Mouse (Mus musculus) CH12.LX (cell line): ENCODE measurements at regions not wholly inside any gene's neighbourhood (a gene's known extent, or its start where the extent isn't known, plus 50 kb on each side); places are given as distances from the start of the nearest gene placed in this dataset.

Source experiments
- DNase-seq: peaks from one replicate; pipeline ENCODE4 v3.0.0-alpha.2; 2013; ENCODE audit errors: extremely low read depth
- H3K27ac ChIP-seq: 2 replicates; pipeline ENCODE4 v1.5.1; 2012; ENCODE audit warnings: low read depth, mild to moderate bottlenecking, control low read depth, moderate library complexity; ENCODE audit not compliant: insufficient read depth
- H3K27me3 ChIP-seq: replicated peaks from 2 replicates; pipeline ENCODE3; 2012; ENCODE audit warnings: inconsistent platforms
- H3K36me3 ChIP-seq, 2 experiments: replicated peaks in 1 of 2; 2 replicates each; pipeline versions ENCODE3 to v1.6.1; 2012; ENCODE audit warnings: inconsistent platforms in 1 of 2, low read length in 1 of 2, mild to moderate bottlenecking in 1 of 2, mixed read lengths in 1 of 2, moderate library complexity in 1 of 2; ENCODE audit not compliant: control insufficient read depth in 1 of 2, insufficient read depth in 1 of 2
- H3K4me1 ChIP-seq, 2 experiments: 2 replicates each; pipeline ENCODE4 v1.6.1; 2012; ENCODE audit warnings: inconsistent platforms in 1 of 2, moderate library complexity in 1 of 2; ENCODE audit not compliant: insufficient read depth in 2 of 2, control insufficient read depth in 1 of 2
- H3K4me2 ChIP-seq: 2 replicates; pipeline ENCODE4 v1.6.1; 2012; ENCODE audit warnings: low read depth, mild to moderate bottlenecking, control low read depth; ENCODE audit not compliant: poor library complexity, insufficient read depth, severe bottlenecking
- H3K4me3 ChIP-seq, 3 experiments: fragments of 150-350 bp in 1 of 3; sonication (generic) in 1 of 3; replicated peaks in 1 of 3; 2 replicates each; pipeline versions ENCODE3 to v1.5.1; 2011 to 2012; ENCODE audit warnings: low read depth in 2 of 3, low read length in 2 of 3, mild to moderate bottlenecking in 2 of 3, moderate library complexity in 2 of 3, control low read depth in 1 of 3, improper control_type of control experiment in 1 of 3, inconsistent platforms in 1 of 3, mixed read lengths in 1 of 3; ENCODE audit not compliant: poor library complexity in 1 of 3
- H3K79me2 ChIP-seq: replicated peaks from 2 replicates; pipeline ENCODE4 v1.6.1; 2012; ENCODE audit warnings: mild to moderate bottlenecking, moderate library complexity; ENCODE audit not compliant: control insufficient read depth, poor library complexity, insufficient read depth, severe bottlenecking; ENCODE audit errors: extremely low read depth
- H3K9ac ChIP-seq: 2 replicates; pipeline ENCODE4 v1.6.1; 2012; ENCODE audit warnings: low read depth, mild to moderate bottlenecking, control low read depth, moderate library complexity; ENCODE audit not compliant: insufficient read depth
- H3K9me3 ChIP-seq: replicated peaks from 2 replicates; pipeline ENCODE3; 2012; ENCODE audit warnings: low read length, inconsistent platforms, mixed read lengths
- CHD2 ChIP-seq: IDR thresholded peaks from 2 replicates; pipeline ENCODE4 v1.6.1; 2011; ENCODE audit warnings: low read length, improper control_type of control experiment
- E2F4 ChIP-seq: IDR thresholded peaks from 2 replicates; pipeline ENCODE4 v1.6.1; 2011; ENCODE audit warnings: low read depth, low read length, improper control_type of control experiment; ENCODE audit not compliant: insufficient replicate concordance
- EP300 ChIP-seq: IDR thresholded peaks from 2 replicates; pipeline ENCODE4 v1.6.1; 2011; ENCODE audit warnings: low read length, improper control_type of control experiment
- GABPA ChIP-seq: IDR thresholded peaks from 2 replicates; pipeline ENCODE4 v1.6.1; 2012; ENCODE audit warnings: low read depth, low read length, improper control_type of control experiment, inconsistent platforms; ENCODE audit not compliant: insufficient replicate concordance
- HCFC1 ChIP-seq: IDR thresholded peaks from 2 replicates; pipeline ENCODE4 v1.6.1; 2012; ENCODE audit warnings: low read depth, mild to moderate bottlenecking, inconsistent platforms, low read length, improper control_type of control experiment
- JUND ChIP-seq: conservative IDR thresholded peaks from 2 replicates; pipeline ENCODE4 v1.6.1; 2011; ENCODE audit warnings: low read depth, low read length, improper control_type of control experiment
- MAFK ChIP-seq: IDR thresholded peaks from 2 replicates; pipeline ENCODE4 v1.6.1; 2011; ENCODE audit warnings: low read length, improper control_type of control experiment; ENCODE audit not compliant: insufficient replicate concordance
- MEF2A ChIP-seq: IDR thresholded peaks from 2 replicates; pipeline ENCODE4 v1.6.1; 2014; ENCODE audit warnings: low read depth, mild to moderate bottlenecking, inconsistent platforms, low read length, improper control_type of control experiment, borderline replicate concordance
- MXI1 ChIP-seq: IDR thresholded peaks from 2 replicates; pipeline ENCODE4 v1.6.1; 2011; ENCODE audit warnings: mild to moderate bottlenecking, low read depth, low read length, improper control_type of control experiment
- MYC ChIP-seq: IDR thresholded peaks from 2 replicates; pipeline ENCODE4 v1.6.1; 2011; ENCODE audit warnings: low read depth, mild to moderate bottlenecking, improper control_type of control experiment, low read length
- RCOR1 ChIP-seq: conservative IDR thresholded peaks from 2 replicates; pipeline ENCODE4 v1.6.1; 2012; ENCODE audit warnings: low read depth, mild to moderate bottlenecking, inconsistent platforms, low read length, improper control_type of control experiment
- SIN3A ChIP-seq: IDR thresholded peaks from 2 replicates; pipeline ENCODE4 v1.6.1; 2012; ENCODE audit warnings: low read length, improper control_type of control experiment, inconsistent platforms
- TBP ChIP-seq: conservative IDR thresholded peaks from 2 replicates; pipeline ENCODE4 v1.6.1; 2011; ENCODE audit warnings: low read depth, low read length, improper control_type of control experiment
- USF2 ChIP-seq: conservative IDR thresholded peaks from 2 replicates; pipeline ENCODE4 v1.6.1; 2011; ENCODE audit warnings: low read depth, low read length, improper control_type of control experiment
- ZNF384 ChIP-seq: IDR thresholded peaks from 2 replicates; pipeline ENCODE4 v1.6.1; 2012; ENCODE audit warnings: low read depth, low read length, improper control_type of control experiment, inconsistent platforms
- dilution Hi-C: fragments of 300-500 bp; cut with MboI; formaldehyde crosslinking; loops from 2 replicates; pipeline ENCODE4 v1.14.3; 2020; ENCODE audit warnings: low sequenced_read_pairs; ENCODE audit not compliant: extremely low pct_unique_long_range_greater_than_20kb, extremely low pct_ligation_motif_present
- in situ Hi-C: fragments of 300-500 bp; cut with MboI; formaldehyde crosslinking; loops from 3 replicates; pipeline ENCODE4 v1.14.3; 2019; ENCODE audit warnings: low sequenced_read_pairs, low pct_ligation_motif_present, low pct_unique_long_range_greater_than_20kb, mixed read lengths

DNA sequence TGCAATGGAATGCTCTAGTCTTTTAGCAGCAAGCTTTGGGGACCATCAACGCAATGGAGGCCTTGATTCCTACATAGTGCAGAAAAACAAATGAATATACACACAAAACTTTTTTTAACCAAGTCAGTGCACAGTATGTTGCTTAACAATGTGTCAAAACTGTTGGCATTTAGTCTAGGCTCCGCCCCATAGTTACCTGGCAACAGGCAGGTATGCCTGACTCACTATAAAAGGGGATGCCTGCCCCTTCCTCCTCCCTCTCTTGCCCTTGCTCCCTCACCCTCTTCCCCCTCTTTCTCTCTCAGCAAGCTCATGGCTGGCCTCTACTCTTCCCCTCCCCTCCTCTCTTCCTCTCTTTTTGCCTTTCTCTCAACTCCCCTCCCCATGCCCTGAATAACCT lies 56.7 kb upstream of the Tln2 start:
- in situ Hi-C loops, result no loop called here
- Histone ChIP-seq H3K4me1 (peaks cover 0 to 7% of the 10 kb centered on the region in 2 experiments; a peak in 2 of 4 replicates), H3K79me2 (no peaks in the 10 kb centered on the region), H3K9me3 (no peaks in the 10 kb centered on the region), H3K9ac (no peak overlapping the region), H3K27ac (no peak overlapping the region), H3K4me3 (no peak overlapping the region), H3K27me3 (no peaks in the 10 kb centered on the region), H3K4me2 (no peak overlapping the region), H3K36me3 (no peaks in the 10 kb centered on the region)
- no peak for DNase-seq
- no peak for TF ChIP-seq JUND
- no peak for TF ChIP-seq GABPA
- TF ChIP-seq MEF2A, result no peak
- no peak for TF ChIP-seq CHD2
- no peak for TF ChIP-seq TBP
- TF ChIP-seq MYC, result no peak
- TF ChIP-seq E2F4, result no peak
- no peak for TF ChIP-seq MXI1
- TF ChIP-seq EP300, result no peak
- no peak for TF ChIP-seq HCFC1
- TF ChIP-seq RCOR1, result no peak
- TF ChIP-seq SIN3A, result no peak
- TF ChIP-seq MAFK, result no peak
- dilution Hi-C loops, result no loop called here

DNA sequence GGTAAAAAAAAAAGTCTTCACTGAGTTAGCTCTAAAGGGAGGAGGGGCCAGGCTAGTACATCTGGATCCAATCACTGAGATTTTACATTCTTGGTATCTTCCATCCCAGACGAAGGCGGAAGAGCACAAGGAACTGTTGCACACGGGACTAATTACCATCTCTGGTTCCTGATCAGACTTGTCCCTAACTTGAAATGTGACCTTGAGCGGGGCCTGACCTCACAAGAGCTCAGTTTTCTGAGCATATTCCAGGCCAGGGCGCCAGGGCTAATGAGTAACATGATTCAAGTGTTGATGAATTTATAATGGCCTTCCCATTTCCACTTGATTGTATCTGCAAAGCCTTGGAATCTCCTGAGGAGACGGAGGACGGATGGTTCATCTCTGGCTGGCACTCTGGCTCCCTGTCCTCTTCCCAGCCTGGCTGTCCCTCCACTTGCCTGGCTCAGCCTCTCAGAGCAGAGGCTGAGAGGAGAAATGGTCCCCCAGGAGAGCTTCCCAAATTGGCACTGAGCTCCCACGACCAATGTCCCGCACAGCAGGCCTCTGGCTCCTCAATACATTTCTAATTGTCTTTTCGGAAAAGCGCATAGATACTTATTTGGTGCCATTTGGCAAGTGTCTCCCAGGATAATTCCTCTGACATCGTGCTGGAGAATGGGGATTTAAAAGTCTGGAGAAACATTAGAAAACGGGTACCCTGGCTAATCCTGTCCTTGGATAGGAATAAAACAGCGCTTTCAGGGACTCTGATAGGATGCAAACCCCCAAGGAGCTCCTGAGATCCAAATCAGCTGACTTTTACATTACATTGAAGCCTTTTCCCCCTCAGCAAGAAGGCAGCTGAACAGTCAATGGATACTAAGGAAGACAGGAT lies 58.1 kb upstream of the Tln2 start:
- H3K9me3 ChIP-seq, result no peaks in the 10 kb centered on the region
- H3K27me3 ChIP-seq, result no peaks in the 10 kb centered on the region
- TF ChIP-seq TBP, result no peak
- no peak for TF ChIP-seq MXI1
- TF ChIP-seq USF2, result no peak
- no peak for TF ChIP-seq ZNF384
- no peaks in the 10 kb centered on the region for H3K79me2 ChIP-seq
- no peak overlapping the region for H3K27ac ChIP-seq
- H3K36me3 ChIP-seq, result no peaks in the 10 kb centered on the region
- no peak overlapping the region for H3K4me2 ChIP-seq
- in situ Hi-C loops, result no loop called here
- H3K4me1 ChIP-seq, result peaks cover 0 to 14% of the 10 kb centered on the region in 2 experiments; a peak in 2 of 4 replicates
- dilution Hi-C loops, result no loop called here
- H3K9ac ChIP-seq, result no peak overlapping the region
- H3K4me3 ChIP-seq, result no peak overlapping the region
- no peak for DNase-seq
